8 mouse cellular contexts compared by ENCODE assay signal in the genomic region with DNA sequence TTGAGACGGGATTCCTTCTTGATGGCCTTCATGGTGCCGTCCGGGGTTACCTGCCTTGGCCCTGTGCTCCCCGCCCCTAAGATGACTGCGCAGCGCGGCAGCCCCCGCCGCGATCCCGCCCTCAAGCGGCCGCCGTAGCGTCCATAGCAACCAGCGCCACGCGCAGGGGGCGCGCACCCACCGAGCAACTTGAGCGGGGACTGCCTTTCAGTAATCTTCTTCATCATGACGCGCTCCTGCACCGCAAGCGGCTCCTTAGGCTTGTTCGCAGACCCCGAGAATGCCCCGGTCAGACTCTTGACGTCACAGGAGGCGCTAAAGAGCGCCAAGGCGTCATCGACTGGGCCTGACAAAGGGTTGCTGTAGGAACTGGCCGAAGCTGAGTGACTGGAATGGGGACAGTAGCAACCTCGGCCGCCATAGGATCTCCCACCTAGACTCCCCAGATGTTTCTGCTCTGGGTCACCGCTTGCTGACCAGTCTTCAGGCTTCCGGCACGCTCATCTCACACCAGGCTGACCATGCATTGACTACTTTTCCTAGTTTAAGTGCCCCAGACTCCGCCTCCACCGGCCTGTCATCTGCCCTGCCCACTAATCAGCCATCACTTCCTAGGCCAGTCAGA. TPM values are rescaled to one million over a fixed set of nuclear protein-coding genes. Genes with fewer than 3 reads are reported as not detected.
A peak's percentile ranks its signal among the peaks of the same experiment; 100 is the strongest.
DNase-seq lines count a peak whose midpoint lies in the region; ATAC-seq lines count a peak whose summit lies in the region.

A gene (minus strand): TSS at position 524 of the 625 bp plus-strand sequence.

- peak; percentile 67 for DNase-seq in ES-CJ7 (ENCODE audit: low read depth, low spot score)
- DNase-seq in forebrain, embryonic 10.5 days (ENCODE audit: extremely low spot score, low spot score): peak; percentile 80
- DNase-seq in layer of hippocampus, postnatal 10 days (ENCODE audit: low spot score in 2 of 2): peak; percentile 50 to 64
- DNase-seq in lung, postnatal 10 days: peak; percentile 68
- peak; percentile 35 for DNase-seq in ovary, postnatal 14 days (ENCODE audit: low spot score)
- peak; percentile 60 for DNase-seq in urinary bladder, postnatal 14 days (ENCODE audit: low spot score)

- H3K9me3 ChIP-seq in forebrain, embryonic 10.5 days: no peaks in the 10 kb centered on the region

- peak; percentile 63 to 90 for ATAC-seq in hematopoietic stem cell, adult 5-6 weeks (replicated peaks in 1 of 2; ENCODE audit: insufficient read depth in 1 of 2, low FRiP score in 2 of 2, low TSS enrichment in 1 of 2, low read depth in 1 of 2, poor library complexity in 2 of 2, severe bottlenecking in 2 of 2)

- H3K27me3 ChIP-seq in forebrain, embryonic 10.5 days (ENCODE audit: poor library complexity, severe bottlenecking): peaks cover 8% of the 10 kb centered on the region

- H3K4me3 ChIP-seq in brown adipose tissue, adult 24 weeks (ENCODE audit: insufficient read depth, low read depth, low read length): peak within 1 kb of the TSS; percentile 55
- peak within 1 kb of the TSS; percentile 73 for H3K4me3 ChIP-seq in forebrain, embryonic 10.5 days

- WGBS in forebrain, embryonic 10.5 days: under 1% methylated on average over 42 of the region's 42 CpGs

- H3K4me1 ChIP-seq in brown adipose tissue, adult 24 weeks (ENCODE audit: control insufficient read depth, insufficient read depth, insufficient read length, low read length): no peaks in the 10 kb centered on the region
- peaks cover 42% of the 10 kb centered on the region for H3K4me1 ChIP-seq in forebrain, embryonic 10.5 days

- H3K36me3 ChIP-seq in forebrain, embryonic 10.5 days (replicated peaks): no peaks in the 10 kb centered on the region

- no peak within 1 kb of the TSS for H3K27ac ChIP-seq in brown adipose tissue, adult 24 weeks (replicated peaks; ENCODE audit: low read depth, low read length)
- H3K27ac ChIP-seq in forebrain, embryonic 10.5 days: peak within 1 kb of the TSS; percentile 87

RNA-seq across cellular contexts. Expression of the gene that starts here (rescaled TPM):
- not detected in 2 replicates for polyA plus RNA-seq in brown adipose tissue, adult 24 weeks (2012; ENCODE audit: insufficient read depth, insufficient read length, missing spikeins)
- polyA plus RNA-seq in forebrain, embryonic 10.5 days (2016; fragmentation: Nextera tagmentation; extraction: Ambion mirVana): 3.4 and 4.5 TPM in 2 replicates
- 0.74 and 1.8 TPM in 2 replicates for total RNA-seq in hematopoietic stem cell, adult 5-6 weeks (2017)
- 1 to 10 TPM; 1.3 to 2.7 TPM for total RNA-seq in layer of hippocampus, postnatal 10 days (2021)
